Mouse (Mus musculus): ENCODE data around the gene Zcchc2.

GRCm38 (mm10) chr1:106063591-106064170 is 73.5 kb downstream of the Zcchc2 start:
- no peak for TF ChIP-seq CTCF (IDR thresholded peaks at IDR 0.05; ENCODE audit: low read depth)
- TF ChIP-seq EP300 (optimal IDR thresholded peaks at IDR 0.05): no peak
